Mouse (Mus musculus) embryonic facial prominence, embryonic 14.5 days (tissue): ENCODE data around the gene Hacd3. TPM values are rescaled to one million over a fixed set of nuclear protein-coding genes. Genes with fewer than 3 reads are reported as not detected.
A peak's percentile ranks its signal among the peaks of the same experiment; 100 is the strongest.

Source experiments
- ATAC-seq: fragments of 200-750 bp; cut with Nextera tagmentation; 2 replicates; pipeline ENCODE4 v1.8.0; 2017; ENCODE audit warnings: low read depth, moderate number of reproducible peaks, moderate TSS enrichment
- DNase-seq: peaks from one replicate; pipeline ENCODE4 v3.0.0-alpha.2; 2015; ENCODE audit warnings: low spot score
- H3K27ac ChIP-seq: fragments of 300-500 bp; sonication (generic); replicated peaks from 2 replicates; pipeline ENCODE4 v1.5.1; 2014; ENCODE audit warnings: low read depth, mild to moderate bottlenecking, low read length, moderate library complexity
- H3K27me3 ChIP-seq: fragments of 300-500 bp; sonication (generic); replicated peaks from 2 replicates; pipeline ENCODE4 v1.6.1; 2014; ENCODE audit warnings: low read length; ENCODE audit not compliant: control insufficient read depth, insufficient read depth
- H3K36me3 ChIP-seq: fragments of 300-500 bp; sonication (generic); 2 replicates; pipeline ENCODE4 v1.6.1; 2014; ENCODE audit warnings: low read length, mixed read lengths; ENCODE audit not compliant: control insufficient read depth, insufficient read depth
- H3K4me1 ChIP-seq: fragments of 300-500 bp; sonication (generic); 2 replicates; pipeline ENCODE4 v1.6.1; 2014; ENCODE audit warnings: antibody characterized with exemption, low read length; ENCODE audit not compliant: control insufficient read depth, insufficient read depth
- H3K4me2 ChIP-seq: fragments of 300-500 bp; sonication (generic); 2 replicates; pipeline ENCODE4 v1.6.1; 2014; ENCODE audit warnings: low read depth, mild to moderate bottlenecking, low read length, moderate library complexity, mixed read lengths
- H3K4me3 ChIP-seq: fragments of 300-500 bp; sonication (generic); 2 replicates; pipeline ENCODE4 v1.5.1; 2014; ENCODE audit warnings: low read depth, mild to moderate bottlenecking, low read length
- H3K9ac ChIP-seq: fragments of 300-500 bp; sonication (generic); 2 replicates; pipeline ENCODE4 v1.6.1; 2014; ENCODE audit warnings: low read depth, mild to moderate bottlenecking, low read length, moderate library complexity, mixed read lengths
- H3K9me3 ChIP-seq: fragments of 300-500 bp; sonication (generic); 2 replicates; pipeline ENCODE4 v1.6.1; 2016; ENCODE audit warnings: low read length; ENCODE audit not compliant: control insufficient read depth
- WGBS: fragments of 180-500 bp; shearing (Covaris S2); extraction: QIAGEN DNeasy Blood & Tissue Kit; methylation state at CpG from one replicate; pipeline ENCODE4 v1.1.7; 2014; 5-methylcytosine and 5-hydroxymethylcytosine counted together
- polyA plus RNA-seq: library from polyadenylated mRNA; unstranded; fragments of >200 nt; fragmentation: Nextera tagmentation; extraction: Ambion mirVana; gene quantifications from 2 replicates; pipeline ENCODE4 v1.2.1, GENCODE M21; 2014

Hacd3 gene
- polyA plus RNA-seq, 1 experiment from 2014 or later, result 37.9 TPM

GRCm38 (mm10) chr9:65020128-65020527 lies 1.4 kb downstream of the Hacd3 start:
- H3K27me3 ChIP-seq, result no peaks in the 10 kb centered on the region
- H3K4me2 ChIP-seq, result peak overlapping the region; percentile 92
- H3K9ac ChIP-seq, result peak overlapping the region; percentile 92; the same call in 1 of the 2 replicates
- ATAC-seq (no peak), DNase-seq (no peak)
- no peaks in the 10 kb centered on the region for H3K9me3 ChIP-seq
- H3K36me3 ChIP-seq, result no peaks in the 10 kb centered on the region
- peaks cover 19% of the 10 kb centered on the region for H3K4me1 ChIP-seq
- H3K4me3 ChIP-seq, result peak overlapping the region; percentile 99
- WGBS, result 76% methylated on average over 4 of the region's 4 CpGs
- no peak overlapping the region for H3K27ac ChIP-seq

- H3K4me2 ChIP-seq, result no peak overlapping the region
Observed at GRCm38 (mm10) chr9:65019146-65019545, 2.3 kb downstream of the Hacd3 start.

GRCm38 (mm10) chr9:65018588-65019121 lies 2.8 kb downstream of the Hacd3 start:
- no peak overlapping the region for H3K27ac ChIP-seq
- no peak overlapping the region for H3K4me2 ChIP-seq
- H3K9ac ChIP-seq, result no peak overlapping the region
- H3K4me3 ChIP-seq, result no peak overlapping the region
- no peaks in the 10 kb centered on the region for H3K9me3 ChIP-seq
- H3K36me3 ChIP-seq, result no peaks in the 10 kb centered on the region
- H3K27me3 ChIP-seq, result no peaks in the 10 kb centered on the region
- no peak for DNase-seq
- peaks cover 19% of the 10 kb centered on the region for H3K4me1 ChIP-seq
- 70% methylated on average over 3 of the region's 3 CpGs for WGBS
- no peak for ATAC-seq

More at GRCm38 (mm10) chr9:65019146-65019545, 2.3 kb downstream of the Hacd3 start:
- 50% methylated on average over 3 of the region's 3 CpGs for WGBS
- H3K4me1 ChIP-seq, result peaks cover 19% of the 10 kb centered on the region
- no peak overlapping the region for H3K4me3 ChIP-seq
- no peaks in the 10 kb centered on the region for H3K27me3 ChIP-seq
- ATAC-seq, result no peak
- no peak overlapping the region for H3K27ac ChIP-seq
- H3K36me3 ChIP-seq, result no peaks in the 10 kb centered on the region
- DNase-seq, result no peak
- no peak overlapping the region for H3K9ac ChIP-seq
- no peaks in the 10 kb centered on the region for H3K9me3 ChIP-seq

GRCm38 (mm10) chr9:65017896-65018295 lies 3.6 kb downstream of the Hacd3 start:
- 83% methylated on average over 4 of the region's 4 CpGs for WGBS
- no peak overlapping the region for H3K9ac ChIP-seq
- H3K4me2 ChIP-seq, result no peak overlapping the region
- no peaks in the 10 kb centered on the region for H3K9me3 ChIP-seq
- H3K27ac ChIP-seq, result no peak overlapping the region
- peaks cover 19% of the 10 kb centered on the region for H3K4me1 ChIP-seq
- ATAC-seq, result no peak
- H3K4me3 ChIP-seq, result no peak overlapping the region
- no peaks in the 10 kb centered on the region for H3K27me3 ChIP-seq
- no peaks in the 10 kb centered on the region for H3K36me3 ChIP-seq
- DNase-seq, result no peak

GRCm38 (mm10) chr9:65016978-65017827 lies 4.3 kb downstream of the Hacd3 start:
- Histone ChIP-seq H3K4me1 (peaks cover 17% of the 10 kb centered on the region), H3K9me3 (no peaks in the 10 kb centered on the region), H3K4me2 (no peak overlapping the region), H3K27me3 (no peaks in the 10 kb centered on the region), H3K9ac (no peak overlapping the region), H3K4me3 (no peak overlapping the region), H3K27ac (no peak overlapping the region), H3K36me3 (no peaks in the 10 kb centered on the region)
- 85% methylated on average over 16 of the region's 16 CpGs for WGBS
- no peak for DNase-seq
- no peak for ATAC-seq

- Histone ChIP-seq H3K27me3 (no peaks in the 10 kb centered on the region), H3K9me3 (no peaks in the 10 kb centered on the region), H3K4me3 (no peak overlapping the region), H3K36me3 (no peaks in the 10 kb centered on the region), H3K4me2 (no peak overlapping the region), H3K27ac (no peak overlapping the region), H3K4me1 (peaks cover 14% of the 10 kb centered on the region), H3K9ac (no peak overlapping the region)
- DNase-seq (no peak), ATAC-seq (no peak)
- 84% methylated on average over 4 of the region's 4 CpGs for WGBS
Observed at GRCm38 (mm10) chr9:65016241-65016977, 5.1 kb downstream of the Hacd3 start.

- no peaks in the 10 kb centered on the region for H3K27me3 ChIP-seq
- H3K36me3 ChIP-seq, result no peaks in the 10 kb centered on the region
- H3K9me3 ChIP-seq, result no peaks in the 10 kb centered on the region
- H3K4me3 ChIP-seq, result no peak overlapping the region
- no peak overlapping the region for H3K4me2 ChIP-seq
- no peak overlapping the region for H3K9ac ChIP-seq
- 66% methylated on average over 7 of the region's 7 CpGs for WGBS
- no peak for ATAC-seq
- 0 out of 2 replicates have a peak overlapping the region, but pooled peaks have one; percentile 1 for H3K27ac ChIP-seq
- peaks cover 13% of the 10 kb centered on the region for H3K4me1 ChIP-seq
- DNase-seq, result no peak
Observed at GRCm38 (mm10) chr9:65015461-65016222, 5.9 kb downstream of the Hacd3 start.

GRCm38 (mm10) chr9:65011304-65011703 lies 10.2 kb downstream of the Hacd3 start:
- Histone ChIP-seq H3K27ac (no peak overlapping the region), H3K9me3 (peaks cover 5% of the 10 kb centered on the region; the same call in 1 of the 2 replicates), H3K9ac (no peak overlapping the region), H3K4me3 (no peak overlapping the region), H3K4me2 (no peak overlapping the region), H3K36me3 (peaks cover 24% of the 10 kb centered on the region), H3K4me1 (no peaks in the 10 kb centered on the region), H3K27me3 (no peaks in the 10 kb centered on the region)
- no peak for DNase-seq
- ATAC-seq, result no peak
- 58% methylated on average over 6 of the region's 6 CpGs for WGBS
